Mouse (Mus musculus): ENCODE data around the gene Cdc20b.

- TF ChIP-seq CTCF (IDR thresholded peaks at IDR 0.05) (no peak), EP300 (IDR thresholded peaks at IDR 0.05) (no peak)
These were observed 49.8 kb downstream of the Cdc20b start for GRCm38 (mm10) chr13:113084732-113085131.

Measured in lung, postnatal 0 days (tissue).